Mouse (Mus musculus): ENCODE measurements around the gene Me1.

GRCm38 (mm10) chr9:86676246-86676645, 19.5 kb downstream of the Me1 start:
- no peak for TF ChIP-seq CTCF (IDR thresholded peaks at IDR 0.05; ENCODE audit: extremely low read depth, insufficient read depth, low read length)
- TF ChIP-seq POLR2A (IDR thresholded peaks at IDR 0.05; ENCODE audit: extremely low read depth, insufficient read depth, low read length): no peak
